8 mouse cellular contexts compared by ENCODE assay signal in genomic region chr15:102051920-102052683, GRCm38 (mm10). TPM values are rescaled to one million over a fixed set of nuclear protein-coding genes. Genes with fewer than 3 reads are reported as not detected.
DNase-seq lines count a peak whose midpoint lies in the region; ATAC-seq and TF ChIP-seq lines count a peak whose summit lies in the region.

No protein-coding gene starts in this region.

- H3K27me3 ChIP-seq in intestine, embryonic 15.5 days (replicated peaks), result no peaks in the 10 kb centered on the region

- intact Hi-C loops in left cerebral cortex, postnatal 4 days (cut with DNase I), result no loop called here

- H3K4me3 ChIP-seq in ES-E14 (ENCODE audit: insufficient read depth in 1 of 2, low read depth in 1 of 2, low read length in 2 of 2, poor library complexity in 1 of 2, severe bottlenecking in 1 of 2), result peak overlapping the region; percentile 65 to 71
- H3K4me3 ChIP-seq in intestine, embryonic 15.5 days (replicated peaks), result peak overlapping the region; percentile 42

- H3K36me3 ChIP-seq in ES-E14 (ENCODE audit: control insufficient read depth, insufficient read depth, low read length, poor library complexity, severe bottlenecking), result no peaks in the 10 kb centered on the region
- no peaks in the 10 kb centered on the region for H3K36me3 ChIP-seq in intestine, embryonic 15.5 days

- in situ Hi-C loops in ES-E14 (cut with MboI; ENCODE audit: low sequenced_read_pairs in 2 of 2, unreplicated experiment in 2 of 2), result no loop called here

- no peak overlapping the region for H3K27ac ChIP-seq in ES-E14 (ENCODE audit: insufficient read depth, low read depth, low read length, poor library complexity, severe bottlenecking)
- H3K27ac ChIP-seq in intestine, embryonic 15.5 days, result no peak overlapping the region

- no peaks in the 10 kb centered on the region for H3K4me1 ChIP-seq in ES-E14 (ENCODE audit: control insufficient read depth in 2 of 2, insufficient read depth in 2 of 2, low read length in 2 of 2, poor library complexity in 1 of 2)
- 0 out of 2 replicates have a peak, but pooled peaks cover 4% of the 10 kb centered on the region for H3K4me1 ChIP-seq in intestine, embryonic 15.5 days (replicated peaks)

- peak overlapping the region; percentile 77 for H3K9ac ChIP-seq in ES-E14 (ENCODE audit: insufficient read depth, low read depth, low read length, poor library complexity, severe bottlenecking)
- H3K9ac ChIP-seq in intestine, embryonic 15.5 days, result peak overlapping the region; percentile 57

- no peaks in the 10 kb centered on the region for H3K9me3 ChIP-seq in ES-E14 (ENCODE audit: control insufficient read depth, insufficient read depth, low read depth, low read length)
- no peaks in the 10 kb centered on the region for H3K9me3 ChIP-seq in intestine, embryonic 15.5 days

- ATAC-seq in intestine, embryonic 15.5 days, result peak; percentile 84
- peak; percentile 88 for ATAC-seq in megakaryocyte-erythroid progenitor cell, adult 5-6 weeks (replicated peaks; ENCODE audit: low FRiP score, low TSS enrichment, poor library complexity, severe bottlenecking)

- DNase-seq in ES-E14 (ENCODE audit: low read depth, low spot score), result peak; percentile 51
- DNase-seq in cerebellum, postnatal 10 days, result peak; percentile 62 to 75
- peak; percentile 15 to 33 for DNase-seq in frontal cortex, postnatal 14 days (ENCODE audit: low spot score in 2 of 2)
- DNase-seq in left cerebral cortex, postnatal 4 days, result peak; percentile 70
- peak; percentile 25 for DNase-seq in right cerebral cortex, postnatal 36 days (ENCODE audit: low spot score in 2 of 2)
- no peak for DNase-seq in c-Kit-positive CD71-positive TER-119-positive erythroid progenitor cells, embryonic 14.5 days (ENCODE audit: low spot score)

- WGBS in intestine, embryonic 15.5 days, result under 1% methylated on average over 32 of the region's 33 CpGs

- H3K4me2 ChIP-seq in intestine, embryonic 15.5 days (replicated peaks), result peak overlapping the region; percentile 83

TF ChIP-seq in ES-E14, 5 proteins besides CTCF, POLR2A, EP300 and RAD21:
- TF ChIP-seq ZC3H11A (IDR thresholded peaks at IDR 0.05; ENCODE audit: borderline replicate concordance, low read depth, low read length), result no peak
- TF ChIP-seq HCFC1 (IDR thresholded peaks at IDR 0.05; ENCODE audit: borderline replicate concordance, insufficient read depth, low read length), result no peak
- TF ChIP-seq ZNF384 (IDR thresholded peaks at IDR 0.05; ENCODE audit: low read depth, low read length), result no peak
- no peak for TF ChIP-seq MAFK (IDR thresholded peaks at IDR 0.05; ENCODE audit: insufficient read depth, low read depth, low read length)
- no peak for TF ChIP-seq CHD2 (IDR thresholded peaks at IDR 0.05; ENCODE audit: low read depth, low read length)
TF ChIP-seq in ES-E14: peak in this region for 0.

RNA-seq across cellular contexts. Expression of gene Eif4b, which starts 21.5 kb away (rescaled TPM):
- 361 and 417 TPM in 2 replicates for total RNA-seq in ES-E14 (2012; rRNA removed)
- 122 and 124 TPM in 2 replicates for polyA plus RNA-seq in intestine, embryonic 15.5 days (2015; fragmentation: Nextera tagmentation; extraction: Ambion mirVana)
- 100 to 1,000 TPM; 206 to 211 TPM for total RNA-seq in left cerebral cortex, postnatal 4 days (2021)
- 328 and 355 TPM in 2 replicates for total RNA-seq in megakaryocyte-erythroid progenitor cell, adult 5-6 weeks (2014; fragmentation: Nextera tagmentation)
- total RNA-seq in megakaryocyte-erythroid progenitor cell, adult 5-6 weeks (2017), result 527 and 549 TPM in 2 replicates

RNA-seq across cellular contexts. Expression of gene Krt18, which starts 24.1 kb away (rescaled TPM):
- 266 and 382 TPM in 2 replicates for total RNA-seq in ES-E14 (2012; rRNA removed)
- polyA plus RNA-seq in intestine, embryonic 15.5 days (2015; fragmentation: Nextera tagmentation; extraction: Ambion mirVana), result 263 and 305 TPM in 2 replicates
- under 1 TPM; 0.26 to 0.64 TPM for total RNA-seq in left cerebral cortex, postnatal 4 days (2021)
- total RNA-seq in megakaryocyte-erythroid progenitor cell, adult 5-6 weeks (2014; fragmentation: Nextera tagmentation), result 8.3 TPM in 1 of 2 replicates, not detected in the other
- 7.2 and 11.5 TPM in 2 replicates for total RNA-seq in megakaryocyte-erythroid progenitor cell, adult 5-6 weeks (2017)

RNA-seq across cellular contexts. Expression of gene Krt8, which starts 47.8 kb away (rescaled TPM):
- 346 and 451 TPM in 2 replicates for total RNA-seq in ES-E14 (2012; rRNA removed)
- polyA plus RNA-seq in intestine, embryonic 15.5 days (2015; fragmentation: Nextera tagmentation; extraction: Ambion mirVana), result 775 and 835 TPM in 2 replicates
- total RNA-seq in left cerebral cortex, postnatal 4 days (2021), result under 1 TPM in 1 of 2 experiments, not detected in 1; 0.18 TPM
- total RNA-seq in megakaryocyte-erythroid progenitor cell, adult 5-6 weeks (2014; fragmentation: Nextera tagmentation), result 0.17 and 1.5 TPM in 2 replicates
- total RNA-seq in megakaryocyte-erythroid progenitor cell, adult 5-6 weeks (2017), result 0.27 TPM in 1 of 2 replicates, not detected in the other

RNA-seq across cellular contexts. Expression of gene Tns2, which starts 48.1 kb away (rescaled TPM):
- 4.5 and 4.9 TPM in 2 replicates for total RNA-seq in ES-E14 (2012; rRNA removed)
- 28.2 and 31.8 TPM in 2 replicates for polyA plus RNA-seq in intestine, embryonic 15.5 days (2015; fragmentation: Nextera tagmentation; extraction: Ambion mirVana)
- total RNA-seq in left cerebral cortex, postnatal 4 days (2021), result 10 to 100 TPM in 1 of 2 experiments, 1 to 10 TPM in 1; 8.5 to 11.4 TPM
- not detected in 2 replicates for total RNA-seq in megakaryocyte-erythroid progenitor cell, adult 5-6 weeks (2014; fragmentation: Nextera tagmentation)
- total RNA-seq in megakaryocyte-erythroid progenitor cell, adult 5-6 weeks (2017), result not detected in 2 replicates

Comparison
In these comparisons a context has a peak if more than half of its experiments do, and no peak if none do; other contexts are left out.
1. RNA of gene Krt18, which starts 24.1 kb away (total RNA-seq): 266 to 382 TPM in ES-E14; 7.2 to 11.5 TPM in megakaryocyte-erythroid progenitor cell, adult 5-6 weeks and 0.26 to 0.64 TPM in left cerebral cortex, postnatal 4 days; every median in the first group is over 10 times any median in the second.
2. RNA of gene Krt8, which starts 47.8 kb away (total RNA-seq): 346 to 451 TPM in ES-E14; 0.17 to 1.5 TPM in megakaryocyte-erythroid progenitor cell, adult 5-6 weeks and 0.18 TPM in left cerebral cortex, postnatal 4 days; every median in the first group is over 100 times any median in the second.